Mouse (Mus musculus) olfactory bulb, adult 2 months (tissue): Measurements from ENCODE around the gene Gfod1. TPM values are rescaled to one million over a fixed set of nuclear protein-coding genes. Genes with fewer than 3 reads are reported as not detected.

ENCODE experiments used
- H3K27ac ChIP-seq: fragments of 200-500 bp; 2 replicates; pipeline ENCODE4 v1.5.1; 2012; ENCODE audit warnings: low read depth, low read length; ENCODE audit not compliant: insufficient read depth
- H3K4me1 ChIP-seq: fragments of 200-500 bp; 2 replicates; pipeline ENCODE4 v1.6.1; 2012; ENCODE audit warnings: low read length; ENCODE audit not compliant: control insufficient read depth, insufficient read depth
- H3K4me3 ChIP-seq: fragments of 200-500 bp; 2 replicates; pipeline ENCODE4 v1.5.1; 2012; ENCODE audit warnings: mild to moderate bottlenecking, low read depth, low read length, moderate library complexity; ENCODE audit not compliant: insufficient read depth
- CTCF ChIP-seq: fragments of 200-500 bp; IDR thresholded peaks from 2 replicates; pipeline ENCODE4 v1.5.1; 2012; ENCODE audit warnings: low read depth, mild to moderate bottlenecking, low read length, moderate library complexity; ENCODE audit not compliant: insufficient read depth
- POLR2A ChIP-seq: fragments of 200-500 bp; IDR thresholded peaks from 2 replicates; pipeline ENCODE4 v1.6.1; 2012; ENCODE audit warnings: mild to moderate bottlenecking, low read depth, low read length, moderate library complexity; ENCODE audit not compliant: insufficient read depth
- WGBS: fragments of 180-500 bp; shearing (Covaris S2); methylation state at CpG from one replicate; pipeline ENCODE4 v1.1.7; 2018; 5-methylcytosine and 5-hydroxymethylcytosine counted together
- polyA plus RNA-seq: library from polyadenylated mRNA; stranded (reverse); fragments of >200 nt; gene quantifications from 2 replicates; pipeline ENCODE4 v1.2.4, GENCODE M21; 2012; ENCODE audit warnings: low replicate concordance; ENCODE audit not compliant: missing spikeins, insufficient read depth, insufficient read length

Gene Gfod1
- polyA plus RNA-seq, 1 experiment, result not detected

DNA sequence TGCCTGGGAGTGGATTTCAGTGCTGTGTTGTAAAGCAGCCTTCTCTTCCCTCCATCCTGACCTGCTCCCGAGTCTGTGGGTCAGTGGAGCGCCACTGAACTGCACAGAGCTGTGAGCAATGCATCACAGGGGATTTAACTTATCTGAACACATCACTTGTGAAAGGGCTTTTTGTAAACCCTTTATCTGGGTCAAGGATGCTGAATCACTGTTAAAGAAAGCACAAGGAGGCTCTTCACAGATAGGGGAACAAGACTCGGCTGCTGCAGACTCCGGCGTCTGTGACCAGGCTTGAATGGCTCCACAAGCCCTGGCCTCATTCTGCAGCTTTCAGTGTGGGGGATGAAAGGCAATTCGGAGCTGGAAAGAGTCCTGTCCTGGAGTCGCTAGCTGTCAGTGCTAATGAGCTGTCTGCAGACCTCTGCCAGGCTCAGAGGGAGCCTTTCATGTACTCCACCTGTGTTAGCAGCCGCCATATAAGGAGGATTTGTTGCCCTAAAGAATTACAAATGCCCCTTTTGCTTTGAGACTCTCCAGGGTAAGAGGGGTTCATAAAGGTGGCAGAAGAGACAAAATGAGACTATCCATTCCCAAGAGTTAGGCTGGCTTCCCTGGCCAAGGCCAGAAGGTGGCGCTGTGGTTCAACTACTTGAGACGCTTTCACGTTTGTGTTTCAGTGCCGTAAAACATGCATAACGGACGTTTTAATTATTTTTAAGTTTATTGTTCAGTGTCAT is 121.3 kb downstream of the Gfod1 start:
- no peak overlapping the region for H3K4me3 ChIP-seq
- no peak overlapping the region for H3K27ac ChIP-seq
- WGBS, result 7% methylated on average over 14 of the region's 14 CpGs
- H3K4me1 ChIP-seq, result peaks cover 6% of the 10 kb centered on the region; the same call in 1 of the 2 replicates
- peak; percentile 39 for TF ChIP-seq CTCF
- TF ChIP-seq POLR2A, result no peak

DNA sequence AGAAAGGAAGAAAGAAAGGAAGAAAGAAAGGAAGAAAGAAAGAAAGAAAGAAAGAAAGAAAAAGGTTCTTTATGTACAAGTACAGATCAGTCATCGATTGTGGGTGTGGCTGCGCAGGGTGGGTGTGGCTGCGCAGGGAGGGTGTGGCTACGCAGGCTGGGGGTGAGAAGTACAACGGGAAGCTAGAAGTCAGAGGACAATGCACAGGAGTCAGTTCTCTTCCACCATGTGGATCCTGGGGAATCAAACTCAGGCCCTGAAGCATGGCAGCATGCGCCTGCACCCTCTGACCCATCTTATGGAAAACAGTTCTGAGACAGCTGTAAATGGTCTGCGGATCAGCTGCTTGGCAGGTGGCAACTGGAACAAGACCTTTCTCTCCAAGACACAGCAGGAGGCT is 122.9 kb downstream of the Gfod1 start:
- peaks cover 6% of the 10 kb centered on the region; the same call in 1 of the 2 replicates for H3K4me1 ChIP-seq
- H3K4me3 ChIP-seq, result no peak overlapping the region
- TF ChIP-seq POLR2A (no peak), CTCF (no peak)
- H3K27ac ChIP-seq, result no peak overlapping the region
- WGBS, result 67% methylated on average over 7 of the region's 7 CpGs

DNA sequence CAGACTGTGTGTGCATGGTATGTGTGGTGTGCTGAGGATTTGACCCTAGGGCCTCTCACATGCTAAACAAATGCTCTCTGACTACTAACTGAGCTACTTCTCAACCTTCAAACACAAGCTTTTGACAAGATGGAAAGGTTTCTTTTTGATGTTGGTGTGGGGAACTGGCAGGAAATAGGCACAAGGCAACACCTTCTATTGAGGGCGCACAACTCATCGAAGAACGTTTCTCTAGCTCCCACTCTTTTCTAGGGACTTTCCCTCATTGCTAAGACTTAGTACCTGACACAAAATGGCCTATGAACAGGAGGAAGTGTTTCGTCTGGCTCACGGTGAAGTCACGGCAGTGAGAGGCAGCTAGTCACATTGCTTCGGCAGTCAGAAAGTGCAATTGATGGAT is 126.7 kb downstream of the Gfod1 start:
- WGBS, result 94% methylated on average over 7 of the region's 7 CpGs
- Histone ChIP-seq H3K4me3 (no peak overlapping the region), H3K27ac (no peak overlapping the region), H3K4me1 (peaks cover 2% of the 10 kb centered on the region; the same call in 1 of the 2 replicates)
- TF ChIP-seq CTCF (no peak), POLR2A (no peak)

DNA sequence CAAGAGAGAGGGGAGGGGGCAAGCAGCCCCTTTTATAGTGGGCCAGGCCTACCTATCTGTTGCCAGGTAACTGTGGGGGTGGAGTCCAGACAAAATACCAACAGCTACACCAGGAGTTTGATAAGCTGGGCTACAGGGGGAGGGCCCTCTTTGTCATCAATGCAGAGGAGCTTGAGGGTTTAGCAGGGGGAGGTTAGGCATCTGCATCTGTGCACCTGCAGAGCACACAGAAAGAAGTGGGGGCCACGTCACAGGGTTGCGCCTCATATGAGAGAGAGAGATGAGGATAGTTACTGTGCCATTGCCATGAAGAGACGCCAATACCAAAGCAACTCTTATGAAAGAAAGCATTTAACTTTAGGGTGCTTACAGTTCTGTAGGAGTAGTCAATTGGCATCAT is 127.3 kb downstream of the Gfod1 start:
- WGBS, result 92% methylated on average over 3 of the region's 3 CpGs
- no peak for TF ChIP-seq CTCF
- TF ChIP-seq POLR2A, result no peak
- Histone ChIP-seq H3K4me3 (no peak overlapping the region), H3K4me1 (no peaks in the 10 kb centered on the region), H3K27ac (no peak overlapping the region)

DNA sequence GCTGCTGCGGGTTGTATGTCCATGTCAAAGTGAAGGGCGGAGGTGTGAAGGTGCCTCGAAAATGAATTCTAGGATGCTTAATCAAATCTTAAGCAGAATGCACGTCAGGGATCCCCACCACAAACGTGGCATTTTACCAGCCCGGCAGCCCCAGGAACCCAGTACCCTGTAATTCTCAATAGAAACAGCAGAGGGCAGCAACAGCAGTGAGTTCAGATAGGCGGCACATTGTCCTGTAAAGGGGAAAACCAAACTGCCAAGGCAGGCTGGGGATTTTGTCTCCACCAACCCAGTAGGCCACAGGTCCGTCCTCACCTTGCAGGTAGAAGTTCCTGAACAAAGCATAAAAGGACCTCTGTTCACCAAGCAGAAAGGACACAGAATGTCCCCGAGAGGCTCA is 130.7 kb downstream of the Gfod1 start:
- no peaks in the 10 kb centered on the region for H3K4me1 ChIP-seq
- no peak overlapping the region for H3K4me3 ChIP-seq
- TF ChIP-seq POLR2A (no peak), CTCF (peak; percentile 62)
- 19% methylated on average over 9 of the region's 9 CpGs for WGBS
- H3K27ac ChIP-seq, result no peak overlapping the region

DNA sequence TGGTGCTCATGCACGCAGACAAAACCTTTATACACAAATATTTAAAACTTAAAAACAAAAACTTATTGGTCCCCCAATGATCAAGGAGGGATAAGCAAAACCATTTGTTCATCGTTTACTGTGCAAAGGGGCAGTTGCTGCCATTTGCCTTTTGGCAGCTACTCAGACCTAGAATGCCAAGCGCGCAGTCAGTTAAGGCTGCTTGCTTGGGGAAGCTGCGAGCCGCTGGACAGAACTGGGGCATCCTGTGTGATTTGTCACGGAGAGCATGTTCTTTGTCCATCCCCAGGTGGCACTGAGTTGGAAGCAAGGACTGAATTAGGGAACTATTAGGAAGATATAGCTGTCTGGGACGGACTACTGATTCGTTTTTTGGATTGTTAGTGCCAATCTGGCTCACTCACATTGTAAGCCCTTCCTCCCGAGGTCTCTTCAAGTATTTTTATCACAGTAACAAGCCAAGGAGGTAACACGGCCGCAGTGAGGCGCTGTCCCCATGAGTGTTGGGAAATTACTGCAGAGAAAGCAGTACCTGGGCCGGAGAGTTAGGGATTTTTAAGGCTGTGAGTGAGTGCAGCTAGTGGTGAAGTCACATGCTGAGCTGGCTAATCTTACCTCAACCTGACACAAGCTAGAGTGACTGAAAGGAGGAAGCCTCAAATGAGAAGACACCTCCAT is 131.8 kb downstream of the Gfod1 start:
- TF ChIP-seq CTCF (no peak), POLR2A (no peak)
- H3K4me1 ChIP-seq, result no peaks in the 10 kb centered on the region
- no peak overlapping the region for H3K27ac ChIP-seq
- H3K4me3 ChIP-seq, result no peak overlapping the region
- WGBS, result 35% methylated on average over 14 of the region's 14 CpGs

DNA sequence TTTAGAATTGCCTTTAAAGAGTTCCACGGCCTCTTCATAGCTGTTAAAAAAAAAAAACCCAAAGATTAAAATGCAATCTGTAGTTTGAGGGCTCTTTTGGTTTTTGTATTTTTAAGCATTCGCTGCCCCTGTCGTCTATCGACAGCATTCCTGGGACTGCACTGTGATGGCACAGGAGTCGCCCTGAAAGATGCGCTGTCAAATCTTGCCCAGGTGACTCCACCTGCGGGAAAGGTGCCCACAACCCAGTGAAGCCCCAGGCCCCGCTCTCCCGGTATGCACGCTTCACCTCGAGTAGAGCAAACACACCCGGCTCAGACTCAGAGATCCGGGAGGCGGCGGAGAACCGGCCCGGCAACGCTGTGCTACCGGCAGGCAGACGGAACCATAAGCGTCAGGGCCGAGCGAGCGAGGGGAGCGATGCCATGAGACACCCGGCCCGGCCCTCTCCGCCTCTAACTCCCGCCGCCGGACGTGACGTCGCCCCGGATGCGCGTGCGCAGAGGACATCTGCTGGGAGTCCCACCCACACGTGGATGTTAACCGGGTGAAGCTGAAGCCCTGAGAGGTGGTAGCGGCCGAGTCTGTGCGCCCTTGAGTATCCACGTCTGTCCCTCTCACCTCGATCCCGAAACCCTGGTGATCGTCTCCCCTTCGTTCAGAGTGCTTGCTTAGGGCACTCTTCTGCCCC is 132.8 kb downstream of the Gfod1 start, which contains the start of gene Tbc1d7:
Gene Tbc1d7, minus strand, starts transcription at position 482 of the 691 bp plus-strand sequence.
- Histone ChIP-seq H3K4me3 (peak within 1 kb of the TSS; percentile 98), H3K4me1 (no peaks in the 10 kb centered on the region), H3K27ac (peak within 1 kb of the TSS; percentile 85)
- TF ChIP-seq POLR2A (peak; percentile 88), CTCF (0 out of 2 replicates have a peak, but pooled peaks have one; percentile 7)
- WGBS, result under 1% methylated on average over 48 of the region's 48 CpGs

DNA sequence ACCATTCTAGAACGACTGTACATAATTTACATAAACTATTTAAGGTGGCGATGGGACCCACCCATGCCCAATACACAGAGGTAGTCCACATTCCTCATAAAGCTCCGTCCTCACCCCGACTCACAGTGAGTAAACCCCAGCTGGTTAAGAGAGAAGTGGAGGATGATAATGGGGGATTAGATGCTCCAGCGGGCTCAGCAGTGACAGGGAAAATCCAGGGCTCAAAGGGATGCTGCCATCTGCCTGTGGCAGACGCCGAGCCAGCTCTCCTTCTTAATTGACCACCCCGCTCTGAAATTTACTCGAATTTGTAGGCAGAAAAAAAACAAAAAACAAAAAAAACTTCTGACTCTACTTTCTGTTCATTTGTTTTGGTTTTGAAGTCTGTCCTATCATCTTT is 136.3 kb downstream of the Gfod1 start:
- Histone ChIP-seq H3K4me1 (no peaks in the 10 kb centered on the region), H3K4me3 (no peak overlapping the region), H3K27ac (no peak overlapping the region)
- WGBS, result 65% methylated on average over 9 of the region's 9 CpGs
- TF ChIP-seq POLR2A (no peak), CTCF (no peak)

DNA sequence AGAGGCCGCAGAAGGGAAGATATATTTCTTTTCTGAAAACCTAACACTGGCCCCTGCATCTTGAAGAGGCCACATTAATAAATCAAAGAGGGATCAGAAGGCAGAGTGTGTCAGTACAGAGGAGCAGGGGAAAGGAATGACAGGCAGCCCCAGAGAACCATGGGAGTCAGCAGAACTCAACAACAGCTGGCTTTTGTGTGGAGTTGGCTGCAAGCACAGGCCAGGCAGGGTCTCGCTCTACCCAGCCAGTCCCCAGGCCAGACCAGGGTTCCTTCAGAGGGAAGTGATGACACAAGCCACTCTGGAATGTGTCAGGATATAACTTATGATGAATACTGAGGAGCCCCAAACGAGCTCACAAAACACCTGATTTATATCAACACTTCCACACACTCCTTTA is 144.5 kb downstream of the Gfod1 start:
- no peaks in the 10 kb centered on the region for H3K4me1 ChIP-seq
- 89% methylated on average over 3 of the region's 3 CpGs for WGBS
- no peak for TF ChIP-seq POLR2A
- TF ChIP-seq CTCF, result no peak
- no peak overlapping the region for H3K27ac ChIP-seq
- no peak overlapping the region for H3K4me3 ChIP-seq
